Mouse (Mus musculus) ovary, postnatal 36 days (tissue): ENCODE data around the gene Lhfpl4.

ENCODE experiments used
- DNase-seq: peaks from one replicate; pipeline ENCODE4 v3.0.0; 2022; ENCODE audit warnings: low spot score, mixed read lengths

The Lhfpl4 gene

GRCm38 (mm10) chr6:113194841-113195595 lies at the start of gene Lhfpl4:
Gene Lhfpl4, minus strand, starts transcription at chr6:113195384.
- DNase-seq = no peak

DNA sequence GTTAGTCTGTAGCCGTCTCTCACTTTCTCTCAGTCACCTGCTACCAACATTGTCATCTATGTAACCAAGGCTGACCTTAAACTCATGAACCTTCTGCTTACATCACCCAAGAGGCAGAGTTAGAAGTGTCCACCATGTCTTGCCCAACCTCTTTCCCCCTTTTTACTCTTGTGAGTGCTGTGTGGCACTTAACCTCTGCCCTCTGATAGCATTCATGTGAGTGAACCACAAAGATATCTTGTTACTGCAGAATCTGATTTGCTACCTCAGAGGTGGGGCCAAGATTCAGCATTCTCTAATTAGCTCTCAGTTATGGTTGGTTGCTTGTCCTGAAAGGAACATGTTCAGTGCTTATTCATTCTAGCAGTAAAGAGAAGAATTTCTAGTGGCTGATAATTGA lies 47.6 kb upstream of the Lhfpl4 start:
- DNase-seq = no peak

- no peak for DNase-seq
Measured at GRCm38 (mm10) chr6:113238442-113238841, 43.3 kb upstream of the Lhfpl4 start.

- DNase-seq = peak; percentile 99
Measured at GRCm38 (mm10) chr6:113237542-113238270, 42.5 kb upstream of the Lhfpl4 start, which contains the start of gene Mtmr14. Gene Mtmr14, plus strand, starts transcription at chr6:113237843.

- no peak for DNase-seq
Measured at GRCm38 (mm10) chr6:113235141-113235540, 40.0 kb upstream of the Lhfpl4 start.

- no peak for DNase-seq
Measured at GRCm38 (mm10) chr6:113226705-113227104, 31.5 kb upstream of the Lhfpl4 start.

DNA sequence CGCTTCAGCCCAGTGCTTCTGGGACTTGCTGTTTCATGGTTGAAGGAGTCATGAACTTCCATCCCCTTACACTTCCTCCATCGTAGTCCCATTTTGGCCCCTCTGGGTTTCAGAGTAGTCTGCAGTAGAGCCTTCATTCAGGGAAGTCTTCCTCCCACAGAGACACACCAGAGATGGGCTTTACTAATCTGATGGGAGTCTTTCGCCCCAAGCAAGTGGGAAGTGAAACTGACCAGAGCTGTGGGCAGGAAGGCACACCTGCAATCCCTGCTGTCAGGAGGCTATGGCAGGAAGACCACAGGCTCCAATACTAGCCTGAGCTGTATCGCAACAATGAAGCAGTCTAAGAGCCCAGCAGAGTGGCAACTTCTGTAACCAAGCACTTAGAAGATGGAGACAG lies 30.6 kb upstream of the Lhfpl4 start:
- no peak for DNase-seq

DNA sequence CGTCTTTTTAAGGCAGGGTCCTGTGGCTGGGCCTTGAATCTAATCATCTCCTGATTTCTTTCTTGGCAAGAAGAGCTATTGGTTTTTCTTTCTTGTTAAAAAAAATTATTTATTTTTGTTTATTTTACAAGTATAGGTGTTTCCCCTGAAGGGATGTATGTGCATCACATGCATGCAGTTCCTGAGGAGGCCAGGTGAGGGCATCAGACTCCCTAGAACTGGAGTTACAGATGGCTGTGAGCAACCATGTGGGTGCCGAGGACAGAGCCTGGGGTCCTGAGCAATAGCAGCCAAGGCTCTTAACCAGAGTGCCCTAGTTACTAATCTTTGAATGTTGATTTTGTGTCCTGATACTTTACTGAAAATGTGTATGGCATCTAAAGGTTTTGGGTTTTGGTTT lies 21.1 kb upstream of the Lhfpl4 start:
- no peak for DNase-seq

DNA sequence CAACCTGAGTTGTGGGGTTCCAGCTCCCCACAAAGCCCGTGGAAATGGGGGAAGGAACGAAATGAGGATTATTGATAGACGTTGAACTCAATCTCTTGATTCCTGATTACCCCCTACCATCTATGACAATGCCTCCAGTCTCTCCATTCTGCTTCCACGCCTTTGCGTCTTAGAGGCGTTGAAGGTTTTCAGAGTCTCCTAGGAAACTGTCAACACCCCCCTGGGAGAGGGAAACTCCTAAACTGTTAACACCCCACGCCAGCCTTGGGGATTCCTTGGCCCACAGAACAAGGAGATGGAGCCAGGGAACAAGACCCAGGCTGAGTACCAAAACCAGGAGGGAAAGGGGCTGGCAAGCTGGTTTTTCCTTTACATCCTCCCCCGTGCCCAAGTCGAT lies 410 bp upstream of the Lhfpl4 start:
- no peak for DNase-seq

DNA sequence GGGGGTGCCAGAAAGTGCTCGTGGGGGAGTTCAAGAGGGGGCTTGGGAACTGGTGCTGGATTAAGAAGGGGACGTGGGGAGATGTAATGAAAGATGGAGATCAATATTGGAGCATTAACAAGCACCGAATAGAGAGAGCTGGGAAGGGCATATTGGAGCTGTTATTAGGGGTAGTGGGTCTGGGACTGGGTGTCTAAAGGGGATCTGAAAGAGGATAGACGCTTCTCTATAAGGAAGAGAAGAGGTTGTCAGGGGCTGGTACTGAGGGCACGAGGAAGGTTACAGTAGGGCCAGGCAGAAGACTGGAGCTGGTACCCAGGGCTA lies 705 bp downstream of the Lhfpl4 start:
- DNase-seq = no peak

DNA sequence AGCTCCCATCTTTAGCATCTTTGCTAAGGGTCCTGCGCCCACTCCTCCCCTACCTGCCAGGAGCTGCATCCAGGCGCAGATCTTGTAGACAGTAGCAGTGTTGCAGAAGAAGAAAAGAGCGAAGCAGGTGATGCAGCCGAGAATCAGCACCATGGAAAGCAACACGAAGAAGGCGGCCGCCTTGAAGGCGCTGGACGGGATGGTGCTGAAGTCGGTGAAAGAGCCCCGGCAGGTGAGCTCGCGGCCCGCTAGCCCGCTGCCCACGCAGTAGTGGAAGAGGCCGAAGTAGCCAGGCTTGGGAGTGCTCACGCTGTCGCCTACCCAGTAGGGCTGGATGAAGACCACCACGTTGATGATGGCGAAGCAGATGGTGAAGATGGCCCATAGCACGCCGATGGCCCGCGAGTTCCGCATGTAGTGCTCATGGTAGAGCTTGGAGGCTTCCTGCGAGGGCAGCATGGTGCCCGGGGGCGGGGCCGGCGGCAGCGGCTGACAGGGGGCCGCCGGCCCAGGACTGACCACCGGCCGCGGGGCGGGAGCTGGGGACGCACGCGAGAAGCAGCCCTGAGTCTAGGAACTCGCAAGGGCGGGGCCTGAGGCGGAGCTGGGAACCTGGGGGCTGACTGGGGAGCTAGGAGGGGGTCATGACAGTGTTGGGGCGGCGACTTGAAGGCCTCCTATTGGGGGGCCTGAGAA lies 1.3 kb downstream of the Lhfpl4 start:
- DNase-seq = peak; percentile 27

GRCm38 (mm10) chr6:113184866-113185525 lies 10.2 kb downstream of the Lhfpl4 start:
- DNase-seq = no peak

DNA sequence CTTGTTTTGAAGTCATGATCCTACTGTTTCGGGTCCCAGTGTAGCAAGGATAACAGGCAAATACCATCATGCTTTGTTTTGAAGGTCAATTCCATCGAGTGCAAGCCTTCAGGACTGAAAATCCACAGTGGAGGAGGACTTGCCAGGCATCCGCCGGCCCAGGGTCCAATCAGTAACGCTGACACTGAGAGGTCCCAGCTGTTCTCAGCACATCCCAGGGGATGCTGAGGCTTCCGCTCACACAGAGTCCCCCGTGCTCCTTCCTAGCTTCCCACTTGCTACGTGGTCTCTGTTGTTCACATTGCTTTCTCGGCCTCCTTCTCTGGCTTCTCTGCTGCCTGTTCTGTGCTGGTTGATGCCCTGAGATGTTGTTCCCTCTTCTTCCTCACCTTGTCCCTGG lies 11.0 kb downstream of the Lhfpl4 start:
- no peak for DNase-seq

- DNase-seq = no peak
Measured at GRCm38 (mm10) chr6:113179195-113179733, 15.9 kb downstream of the Lhfpl4 start.

GRCm38 (mm10) chr6:113178286-113179194 lies 16.6 kb downstream of the Lhfpl4 start:
- no peak for DNase-seq

DNA sequence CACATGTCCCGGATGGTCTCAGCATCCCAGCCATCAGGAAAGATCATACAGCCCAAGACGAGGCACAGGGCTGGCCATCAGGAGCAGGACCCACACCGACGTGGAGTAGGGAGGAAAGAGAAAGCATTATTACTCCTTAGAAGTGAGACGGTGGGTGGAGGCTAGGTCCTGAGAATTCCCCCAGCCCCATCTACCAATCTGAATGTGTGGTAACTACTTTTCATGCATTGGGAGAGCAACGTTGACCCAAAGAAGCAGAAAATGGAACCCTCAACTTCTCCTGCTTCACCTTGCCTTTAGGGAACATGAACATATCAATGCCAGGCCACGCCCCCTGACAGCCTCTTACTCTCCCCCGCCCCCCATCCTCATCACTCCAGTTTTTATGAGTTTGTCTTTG lies 18.6 kb downstream of the Lhfpl4 start:
- no peak for DNase-seq

DNA sequence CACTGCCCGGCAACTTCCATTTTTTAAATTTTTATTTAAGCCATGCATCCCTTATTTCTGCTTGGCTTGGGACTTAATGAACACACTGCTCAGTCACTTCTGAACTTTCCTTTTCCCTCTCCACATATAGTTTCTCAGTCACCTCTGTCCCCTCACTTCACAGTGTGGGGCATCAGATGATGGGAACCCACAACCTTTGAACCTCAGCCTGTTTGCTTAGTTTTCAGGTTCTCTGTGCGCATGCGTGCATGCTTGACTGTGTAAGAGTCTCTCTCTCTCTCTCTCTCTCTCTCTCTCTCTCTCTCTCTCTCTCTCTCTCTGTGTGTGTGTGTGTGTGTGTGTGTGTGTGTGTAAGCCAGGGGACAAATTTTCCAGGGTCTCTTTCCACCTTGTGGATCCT lies 19.7 kb downstream of the Lhfpl4 start:
- DNase-seq = no peak

- DNase-seq = peak; percentile 47
Measured at GRCm38 (mm10) chr6:113172568-113172967, 22.6 kb downstream of the Lhfpl4 start.

- DNase-seq = no peak
Measured at GRCm38 (mm10) chr6:113172011-113172410, 23.2 kb downstream of the Lhfpl4 start.

- no peak for DNase-seq
Measured at GRCm38 (mm10) chr6:113170651-113171050, 24.5 kb downstream of the Lhfpl4 start.

GRCm38 (mm10) chr6:113169852-113170251 lies 25.3 kb downstream of the Lhfpl4 start:
- DNase-seq = no peak
